Mouse (Mus musculus): ENCODE data around the gene Atp12a. TPM values are rescaled to one million over a fixed set of nuclear protein-coding genes. Genes with fewer than 3 reads are reported as not detected.
A peak's percentile ranks its signal among the peaks of the same experiment; 100 is the strongest.

Gene Atp12a
- total RNA-seq, 2 experiments from 2014 or later: not detected

GRCm38 (mm10) chr14:56375731-56376130 lies 10.9 kb downstream of the Atp12a start:
- peak; percentile 57; the same call in 1 of the 2 replicates for ATAC-seq (replicated peaks; ENCODE audit: low FRiP score, poor library complexity, severe bottlenecking)

GRCm38 (mm10) chr14:56377745-56378144 lies 12.9 kb downstream of the Atp12a start:
- no peak for ATAC-seq (replicated peaks; ENCODE audit: low FRiP score, poor library complexity, severe bottlenecking)

- no peak for ATAC-seq (replicated peaks; ENCODE audit: low FRiP score, poor library complexity, severe bottlenecking)
These were observed 14.5 kb downstream of the Atp12a start for GRCm38 (mm10) chr14:56379336-56379735.

GRCm38 (mm10) chr14:56382366-56382765 lies 17.5 kb downstream of the Atp12a start:
- ATAC-seq (replicated peaks; ENCODE audit: low FRiP score, poor library complexity, severe bottlenecking): no peak

GRCm38 (mm10) chr14:56390247-56390646 lies 25.4 kb downstream of the Atp12a start:
- no peak for ATAC-seq (replicated peaks; ENCODE audit: low FRiP score, poor library complexity, severe bottlenecking)

GRCm38 (mm10) chr14:56393704-56394312 lies 28.9 kb downstream of the Atp12a start:
- no peak for ATAC-seq (replicated peaks; ENCODE audit: low FRiP score, poor library complexity, severe bottlenecking)

GRCm38 (mm10) chr14:56398001-56398400 lies 33.1 kb downstream of the Atp12a start:
- no peak for ATAC-seq (replicated peaks; ENCODE audit: low FRiP score, poor library complexity, severe bottlenecking)

- ATAC-seq (replicated peaks; ENCODE audit: low FRiP score, poor library complexity, severe bottlenecking): 0 out of 2 replicates have a peak, but pooled peaks have one; percentile 43
These were observed 37.6 kb downstream of the Atp12a start, which contains the start of gene Rnf17 for GRCm38 (mm10) chr14:56402311-56403071. Gene Rnf17, plus strand, starts transcription at chr14:56402581.

- ATAC-seq (replicated peaks; ENCODE audit: low FRiP score, poor library complexity, severe bottlenecking): no peak
These were observed 38.2 kb downstream of the Atp12a start for GRCm38 (mm10) chr14:56403072-56403375.

Other genes starting within 250 kb of the Atp12a start
- gene Gzme, start 244.4 kb upstream of the Atp12a start, total RNA-seq (2015; ENCODE audit: low replicate concordance): not detected in 2 replicates
- gene Gzme, start 244.4 kb upstream of the Atp12a start, total RNA-seq (2017; ENCODE audit: low replicate concordance): not detected in 2 replicates
- gene Gzmd, start 232.5 kb upstream of the Atp12a start, total RNA-seq (2015; ENCODE audit: low replicate concordance): not detected in 2 replicates
- not detected in 2 replicates for gene Gzmd, start 232.5 kb upstream of the Atp12a start, total RNA-seq (2017; ENCODE audit: low replicate concordance)
- gene Gzmg, start 205.5 kb upstream of the Atp12a start, total RNA-seq (2015; ENCODE audit: low replicate concordance): not detected in 2 replicates
- gene Gzmg, start 205.5 kb upstream of the Atp12a start, total RNA-seq (2017; ENCODE audit: low replicate concordance): not detected in 2 replicates
- gene Gzmn, start 190.5 kb upstream of the Atp12a start, total RNA-seq (2015; ENCODE audit: low replicate concordance): not detected in 2 replicates
- gene Gzmn, start 190.5 kb upstream of the Atp12a start, total RNA-seq (2017; ENCODE audit: low replicate concordance): not detected in 2 replicates
- gene Gzmf, start 153.7 kb upstream of the Atp12a start, total RNA-seq (2015; ENCODE audit: low replicate concordance): not detected in 2 replicates
- not detected in 2 replicates for gene Gzmf, start 153.7 kb upstream of the Atp12a start, total RNA-seq (2017; ENCODE audit: low replicate concordance)
- gene Gzmc, start 130.4 kb upstream of the Atp12a start, total RNA-seq (2015; ENCODE audit: low replicate concordance): not detected in 2 replicates
- not detected in 2 replicates for gene Gzmc, start 130.4 kb upstream of the Atp12a start, total RNA-seq (2017; ENCODE audit: low replicate concordance)
- 1.3 TPM in 1 of 2 replicates, not detected in the other for gene Gzmb, start 102.8 kb upstream of the Atp12a start, total RNA-seq (2015; ENCODE audit: low replicate concordance)
- not detected in 2 replicates for gene Gzmb, start 102.8 kb upstream of the Atp12a start, total RNA-seq (2017; ENCODE audit: low replicate concordance)
- not detected in 2 replicates for gene Rnf17, start 37.5 kb downstream of the Atp12a start, total RNA-seq (2015; ENCODE audit: low replicate concordance)
- gene Rnf17, start 37.5 kb downstream of the Atp12a start, total RNA-seq (2017; ENCODE audit: low replicate concordance): 5.4 TPM in 1 of 2 replicates, not detected in the other
- 6.1 and 9.4 TPM in 2 replicates for gene Cenpj, start 210.4 kb downstream of the Atp12a start, total RNA-seq (2015; ENCODE audit: low replicate concordance)
- gene Cenpj, start 210.4 kb downstream of the Atp12a start, total RNA-seq (2017; ENCODE audit: low replicate concordance): 5.0 and 17.0 TPM in 2 replicates
- gene Parp4, start 210.6 kb downstream of the Atp12a start, total RNA-seq (2015; ENCODE audit: low replicate concordance): 12.7 and 16.3 TPM in 2 replicates
- gene Parp4, start 210.6 kb downstream of the Atp12a start, total RNA-seq (2017; ENCODE audit: low replicate concordance): 2.6 and 4.2 TPM in 2 replicates